Comparison of ENCODE assay signal across 8 mouse cellular contexts in genomic region chr5:108132441-108133243, GRCm38 (mm10). TPM values are rescaled to one million over a fixed set of nuclear protein-coding genes. Genes with fewer than 3 reads are reported as not detected.
DNase-seq lines count a peak whose midpoint lies in the region; ATAC-seq lines count a peak whose summit lies in the region.

Gene Tmed5, minus strand, starts transcription at chr5:108132620.
Gene Ccdc18, plus strand, starts transcription at chr5:108132875.

- H3K4me3 ChIP-seq in lung, embryonic 16.5 days (ENCODE audit: low read length), result peak within 1 kb of the TSS; percentile 79

- under 1% methylated on average over 63 of the region's 65 CpGs for WGBS in lung, embryonic 16.5 days

- H3K27ac ChIP-seq in lung, embryonic 16.5 days (ENCODE audit: low read length), result peak within 1 kb of the TSS; percentile 91

- H3K4me1 ChIP-seq in lung, embryonic 16.5 days (replicated peaks; ENCODE audit: control insufficient read depth, insufficient read depth, low read length), result peaks cover 4% of the 10 kb centered on the region; the same call in 1 of the 2 replicates

- peaks cover 2% of the 10 kb centered on the region; the same call in 1 of the 2 replicates for H3K36me3 ChIP-seq in lung, embryonic 16.5 days (ENCODE audit: control insufficient read depth, insufficient read depth, low read length)

- DNase-seq in MEL-GATA-1-ER (ENCODE audit: extremely low read depth, low read depth), result peak; percentile 96
- DNase-seq in cerebellum, adult 8-10 months, result peak; percentile 95
- DNase-seq in forelimb bud, embryonic 11.5 days (ENCODE audit: low read depth, low spot score), result peak; percentile 98
- peak; percentile 90 for DNase-seq in layer of hippocampus, adult 9-10 months (ENCODE audit: low spot score)
- peak; percentile 84 for DNase-seq in ovary, postnatal 10 days (ENCODE audit: low spot score)
- DNase-seq in thymus, postnatal 10 days (ENCODE audit: low spot score in 2 of 2), result peak; percentile 95 to 97

- peak within 1 kb of the TSS; percentile 79 for H3K4me2 ChIP-seq in lung, embryonic 16.5 days (ENCODE audit: low read depth, low read length)

- no peaks in the 10 kb centered on the region for H3K27me3 ChIP-seq in lung, embryonic 16.5 days (ENCODE audit: control insufficient read depth, insufficient read depth, low read depth, low read length)

- no peaks in the 10 kb centered on the region for H3K9me3 ChIP-seq in lung, embryonic 16.5 days (ENCODE audit: control insufficient read depth, low read length)

- peak; percentile 98 for ATAC-seq in hematopoietic stem cell, adult 5-6 weeks (replicated peaks in 1 of 2; ENCODE audit: insufficient read depth in 1 of 2, low FRiP score in 2 of 2, low TSS enrichment in 1 of 2, low read depth in 1 of 2, poor library complexity in 2 of 2, severe bottlenecking in 2 of 2)
- peak; percentile 99 for ATAC-seq in lung, embryonic 16.5 days (ENCODE audit: low read depth)

- peak within 1 kb of the TSS; percentile 87 for H3K9ac ChIP-seq in lung, embryonic 16.5 days (ENCODE audit: low read length)

RNA-seq across cellular contexts. Expression of gene Tmed5, which starts in this region (rescaled TPM):
- total RNA-seq in hematopoietic stem cell, adult 5-6 weeks (2017), result 101 and 106 TPM in 2 replicates
- polyA plus RNA-seq in lung, embryonic 16.5 days (2015; fragmentation: Nextera tagmentation; extraction: Ambion mirVana), result 31.8 and 32.4 TPM in 2 replicates

RNA-seq across cellular contexts. Expression of gene Ccdc18, which starts in this region (rescaled TPM):
- total RNA-seq in hematopoietic stem cell, adult 5-6 weeks (2017), result 21.1 and 25.6 TPM in 2 replicates
- polyA plus RNA-seq in lung, embryonic 16.5 days (2015; fragmentation: Nextera tagmentation; extraction: Ambion mirVana), result 13.4 and 13.6 TPM in 2 replicates

Comparison
In these comparisons a context has a peak if more than half of its experiments do, and no peak if none do; other contexts are left out.
1. Peak in every context shown above with its lines: DNase-seq, ATAC-seq, H3K4me3 ChIP-seq and H3K27ac ChIP-seq.